Mouse (Mus musculus) B cell, adult 67 days (primary cell): ENCODE data around the gene Ing1. TPM values are rescaled to one million over a fixed set of nuclear protein-coding genes. Genes with fewer than 3 reads are reported as not detected.

Source experiments
- total RNA-seq, 2 experiments: library from RNA; stranded (reverse); gene quantifications; 4 replicates each; pipeline ENCODE4 v1.2.4; 2023

Gene Ing1
- total RNA-seq = 10 to 100 TPM; 58.5 to 69.8 TPM

DNA sequence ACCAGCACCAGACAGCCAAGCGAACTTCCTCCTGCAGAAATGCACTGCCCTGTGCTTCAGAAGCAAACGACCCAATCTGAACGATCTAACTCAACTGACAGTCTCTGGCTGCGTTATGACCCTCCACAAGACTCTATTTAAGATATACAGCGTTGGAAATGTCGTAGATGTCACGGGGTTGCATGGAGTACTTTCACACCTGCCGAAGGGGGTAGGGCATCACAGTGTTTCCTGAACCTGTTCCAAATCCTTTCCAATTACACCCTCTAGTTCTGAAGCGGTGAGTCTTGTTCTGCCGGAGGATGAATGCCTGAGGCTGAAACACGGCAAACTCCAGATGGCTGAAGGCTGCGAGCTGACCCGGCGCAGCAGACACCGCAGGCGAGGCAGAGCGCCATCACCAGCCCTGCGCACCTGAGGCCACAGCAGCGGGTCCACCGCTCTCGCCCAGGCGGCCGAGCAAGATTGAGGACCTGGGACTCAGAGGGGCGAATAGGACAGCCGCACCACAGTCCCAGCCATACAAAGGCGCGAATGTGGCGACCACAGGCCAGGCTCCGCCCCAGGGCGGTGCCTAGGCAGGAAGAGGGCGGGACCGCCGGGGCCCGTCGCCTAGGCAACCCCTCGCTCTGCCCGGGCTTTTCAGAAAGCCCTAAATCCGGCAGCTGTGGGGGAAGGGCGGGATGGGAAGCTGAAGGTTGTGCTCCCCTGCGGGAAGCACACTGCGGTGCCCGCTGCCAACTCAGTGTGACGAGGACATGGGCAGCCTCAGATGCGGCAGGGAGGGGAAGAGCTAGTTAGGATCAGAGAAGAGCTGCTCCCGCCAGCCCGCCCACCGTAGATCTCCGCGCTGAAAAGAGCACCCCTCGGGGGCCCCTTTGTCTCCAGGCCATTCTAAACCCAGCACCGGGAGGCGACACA lies at the start of gene Ing1:
Ing1 (plus strand) TSS at position 773 of the 921 bp plus-strand sequence.

GRCm38 (mm10) chr8:11550281-11550948 lies 5.0 kb upstream of the Ing1 start, which contains the start of gene Cars2:
Gene Cars2 (minus strand): TSS chr8:11550783.

Other genes with a start within 250 kb of the Ing1 start
- gene Col4a2, start 242.8 kb upstream of the Ing1 start, total RNA-seq = not detected
- gene Col4a1, start 242.7 kb upstream of the Ing1 start, total RNA-seq = under 1 TPM; 0.09 to 0.46 TPM
- 1 to 10 TPM; 4.7 to 9.2 TPM for gene Rab20, start 76.9 kb upstream of the Ing1 start, total RNA-seq
- gene Naxd, start 58.1 kb upstream of the Ing1 start, total RNA-seq = 10 to 100 TPM; 38.8 to 51.0 TPM
- 10 to 100 TPM; 40.4 to 45.8 TPM for gene Cars2, start 4.8 kb upstream of the Ing1 start, total RNA-seq
- gene Ankrd10, start 80.2 kb downstream of the Ing1 start, total RNA-seq = 100 to 1,000 TPM; 106 to 117 TPM
- not detected for gene 1700016D06Rik, start 145.5 kb downstream of the Ing1 start, total RNA-seq
- 10 to 100 TPM; 54.8 to 58.8 TPM for gene Arhgef7, start 172.2 kb downstream of the Ing1 start, total RNA-seq